7 mouse cellular contexts compared by ENCODE assay signal in genomic region chr17:87522500-87523091, GRCm38 (mm10).
DNase-seq lines count a peak whose midpoint lies in the region; ATAC-seq and TF ChIP-seq lines count a peak whose summit lies in the region.

No protein-coding gene starts in this region.

- H3K27me3 ChIP-seq in lung, postnatal 0 days (replicated peaks; ENCODE audit: insufficient read depth, low read length): no peaks in the 10 kb centered on the region
- H3K27me3 ChIP-seq in forebrain, embryonic 15.5 days: no peaks in the 10 kb centered on the region
- H3K27me3 ChIP-seq in limb, embryonic 11.5 days (ENCODE audit: control insufficient read depth, insufficient read depth, low read length): no peaks in the 10 kb centered on the region

- TF ChIP-seq EP300 in lung, postnatal 0 days (IDR thresholded peaks at IDR 0.05): no peak

- TF ChIP-seq CTCF in lung, postnatal 0 days (IDR thresholded peaks at IDR 0.05): no peak
- TF ChIP-seq CTCF in lung, adult 2 months (IDR thresholded peaks at IDR 0.05; ENCODE audit: insufficient read depth, low read length): no peak

- H3K27ac ChIP-seq in lung, postnatal 0 days (ENCODE audit: low read length): no peak overlapping the region
- peak overlapping the region; percentile 65 for H3K27ac ChIP-seq in forebrain, embryonic 15.5 days (replicated peaks)
- no peak overlapping the region for H3K27ac ChIP-seq in limb, embryonic 11.5 days (replicated peaks; ENCODE audit: low read depth, low read length)

- peaks cover 14% of the 10 kb centered on the region; the same call in 1 of the 2 replicates for H3K4me1 ChIP-seq in lung, postnatal 0 days (ENCODE audit: insufficient read depth, low read depth, low read length)
- peaks cover 3% of the 10 kb centered on the region; the same call in 1 of the 2 replicates for H3K4me1 ChIP-seq in lung, adult 2 months (ENCODE audit: control insufficient read depth, insufficient read depth, low read length)
- peaks cover 19% of the 10 kb centered on the region for H3K4me1 ChIP-seq in forebrain, embryonic 15.5 days
- peaks cover 10% of the 10 kb centered on the region for H3K4me1 ChIP-seq in limb, embryonic 11.5 days (ENCODE audit: control insufficient read depth, insufficient read depth, low read length)

- peak; percentile 73 for DNase-seq in lung, postnatal 0 days (ENCODE audit: low spot score)
- no peak for DNase-seq in lung, adult 2 months
- no peak for DNase-seq in limb, embryonic 11.5 days (ENCODE audit: low spot score)
- DNase-seq in right cerebral cortex, postnatal 25 days: peak; percentile 30
- DNase-seq in cerebellum, postnatal 4 days (ENCODE audit: low spot score in 2 of 2): no peak
- no peak for DNase-seq in kidney, postnatal 4 days

- no peak overlapping the region for H3K9ac ChIP-seq in lung, postnatal 0 days (replicated peaks; ENCODE audit: low read depth)
- H3K9ac ChIP-seq in forebrain, embryonic 15.5 days (replicated peaks): no peak overlapping the region
- H3K9ac ChIP-seq in limb, embryonic 11.5 days (ENCODE audit: low read length): no peak overlapping the region

- ATAC-seq in lung, postnatal 0 days: peak; percentile 52
- ATAC-seq in forebrain, embryonic 15.5 days (replicated peaks): peak; percentile 62
- peak; percentile 15; the same call in 1 of the 2 replicates for ATAC-seq in limb, embryonic 11.5 days (ENCODE audit: insufficient number of reproducible peaks, low FRiP score, low TSS enrichment, low read depth)

- no peak overlapping the region for H3K4me2 ChIP-seq in lung, postnatal 0 days (replicated peaks; ENCODE audit: low read depth, low read length)
- no peak overlapping the region for H3K4me2 ChIP-seq in forebrain, embryonic 15.5 days (replicated peaks)
- H3K4me2 ChIP-seq in limb, embryonic 11.5 days (ENCODE audit: low read depth, severe bottlenecking): no peak overlapping the region

- H3K9me3 ChIP-seq in lung, postnatal 0 days (ENCODE audit: low read length): no peaks in the 10 kb centered on the region
- H3K9me3 ChIP-seq in forebrain, embryonic 15.5 days: no peaks in the 10 kb centered on the region
- no peaks in the 10 kb centered on the region for H3K9me3 ChIP-seq in limb, embryonic 11.5 days (ENCODE audit: control insufficient read depth, low read length)

- no peaks in the 10 kb centered on the region for H3K36me3 ChIP-seq in lung, postnatal 0 days (ENCODE audit: insufficient read depth, low read length)
- H3K36me3 ChIP-seq in forebrain, embryonic 15.5 days: no peaks in the 10 kb centered on the region
- H3K36me3 ChIP-seq in limb, embryonic 11.5 days (ENCODE audit: control insufficient read depth, insufficient read depth, low read length): no peaks in the 10 kb centered on the region

- no peak for TF ChIP-seq POLR2A in lung, adult 2 months (IDR thresholded peaks at IDR 0.05; ENCODE audit: borderline replicate concordance, extremely low read depth, low read depth, low read length)

- no peak overlapping the region for H3K4me3 ChIP-seq in lung, postnatal 0 days (ENCODE audit: low read depth, low read length)
- no peak overlapping the region for H3K4me3 ChIP-seq in lung, adult 2 months (replicated peaks; ENCODE audit: extremely low read depth, low read depth, low read length)
- H3K4me3 ChIP-seq in forebrain, embryonic 15.5 days: no peak overlapping the region
- no peak overlapping the region for H3K4me3 ChIP-seq in limb, embryonic 11.5 days (ENCODE audit: low read depth, low read length)

- WGBS in lung, postnatal 0 days: 8% methylated on average over 8 of the region's 8 CpGs
- 20% methylated on average over 8 of the region's 8 CpGs for WGBS in lung, adult 2 months
- 15% methylated on average over 8 of the region's 8 CpGs for WGBS in forebrain, embryonic 15.5 days
- WGBS in limb, embryonic 11.5 days: 22% methylated on average over 8 of the region's 8 CpGs

Comparison
In these comparisons a context has a peak if more than half of its experiments do, and no peak if none do; other contexts are left out.
1. DNase-seq: peak in lung, postnatal 0 days (single experiment) and right cerebral cortex, postnatal 25 days (single experiment); none in lung, adult 2 months (single experiment), limb, embryonic 11.5 days (single experiment), cerebellum, postnatal 4 days (0 of 2) and kidney, postnatal 4 days (0 of 2).
2. Peak in every context shown above with its lines, with median percentiles within 50 percentile points of each other: ATAC-seq.